Comparison of ENCODE assay signal across 12 mouse cellular contexts in the genomic region with DNA sequence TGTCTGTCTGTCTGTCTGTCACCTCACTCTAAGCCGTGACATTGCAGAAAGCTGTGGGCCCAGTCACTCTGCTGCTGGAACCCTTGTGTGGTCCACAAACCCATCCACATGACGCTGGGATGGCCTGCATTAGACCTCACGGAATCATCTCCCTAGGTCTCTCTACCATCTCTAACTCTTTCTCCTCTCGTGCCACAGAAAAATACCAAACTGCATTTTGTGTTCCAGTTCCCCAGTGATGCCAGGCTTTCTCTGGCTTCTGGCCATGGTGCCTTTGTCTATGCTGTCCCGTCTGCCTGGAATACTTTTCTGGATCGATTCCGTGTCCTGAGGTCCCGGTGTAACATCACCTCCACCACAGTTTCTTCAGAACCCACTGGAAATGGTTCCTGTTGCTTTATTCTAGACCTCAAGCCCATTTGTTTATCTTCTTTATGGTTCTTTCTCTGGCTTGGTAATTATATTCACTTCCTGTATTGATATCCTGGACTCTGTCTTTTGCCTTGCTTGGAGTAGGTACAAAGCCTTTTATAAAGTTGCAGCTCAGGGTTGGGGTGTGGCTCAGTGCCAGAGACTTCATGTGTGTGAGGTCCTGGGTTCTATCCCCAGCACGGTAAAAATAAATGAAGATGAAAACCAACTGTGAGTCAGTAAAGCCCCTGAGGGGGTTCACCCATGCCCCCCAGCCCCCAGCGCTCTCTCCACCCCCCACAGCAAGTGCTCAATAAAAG. TPM values are rescaled to one million over a fixed set of nuclear protein-coding genes. Genes with fewer than 3 reads are reported as not detected.
DNase-seq lines count a peak whose midpoint lies in the region; ATAC-seq and TF ChIP-seq lines count a peak whose summit lies in the region.
"Had no signal": no experiment of that assay in that cellular context is flagged by ENCODE, and none has a peak within 500 bp of the region (broad histone marks: within the 10 kb centered on the region; RNA-seq: fewer than 3 reads in every experiment).

No protein-coding gene starts in this region.

- peaks cover 20% of the 10 kb centered on the region; the same call in 1 of the 2 replicates for H3K36me3 ChIP-seq in hindbrain, embryonic 12.5 days
- peaks cover 27% of the 10 kb centered on the region for H3K36me3 ChIP-seq in hindbrain, embryonic 10.5 days
- peaks cover 27% of the 10 kb centered on the region for H3K36me3 ChIP-seq in midbrain, embryonic 10.5 days
- no peaks in the 10 kb centered on the region; the same call in 1 of the 2 replicates for H3K36me3 ChIP-seq in midbrain, embryonic 16.5 days (ENCODE audit: control insufficient read depth, insufficient read depth, low read length)
- H3K36me3 ChIP-seq in embryonic facial prominence, embryonic 14.5 days (ENCODE audit: control insufficient read depth, insufficient read depth, low read length), result peaks cover 28% of the 10 kb centered on the region
- H3K36me3 ChIP-seq in small intestine, adult 2 months (ENCODE audit: control insufficient read depth, insufficient read depth, low read length), result no peaks in the 10 kb centered on the region

- no peak for TF ChIP-seq POLR2A in small intestine, adult 2 months (IDR thresholded peaks at IDR 0.05; ENCODE audit: low read depth, low read length)

- peaks cover 12% of the 10 kb centered on the region for H3K27me3 ChIP-seq in hindbrain, embryonic 12.5 days
- H3K27me3 ChIP-seq in hindbrain, embryonic 10.5 days (ENCODE audit: insufficient read depth, poor library complexity, severe bottlenecking), result peaks cover 56% of the 10 kb centered on the region
- peaks cover 63% of the 10 kb centered on the region for H3K27me3 ChIP-seq in midbrain, embryonic 10.5 days (ENCODE audit: low read depth, poor library complexity, severe bottlenecking)
- no peaks in the 10 kb centered on the region for H3K27me3 ChIP-seq in midbrain, embryonic 16.5 days (ENCODE audit: control insufficient read depth, insufficient read depth, low read depth, low read length)
- H3K27me3 ChIP-seq in embryonic facial prominence, embryonic 14.5 days (replicated peaks; ENCODE audit: control insufficient read depth, insufficient read depth, low read length), result no peaks in the 10 kb centered on the region
- H3K27me3 ChIP-seq in small intestine, adult 2 months (ENCODE audit: control insufficient read depth, insufficient read depth, low read length), result no peaks in the 10 kb centered on the region

- WGBS in hindbrain, embryonic 12.5 days, result 71% methylated on average over 10 of the region's 10 CpGs
- WGBS in hindbrain, embryonic 10.5 days, result 76% methylated on average over 10 of the region's 10 CpGs
- WGBS in midbrain, embryonic 10.5 days, result 75% methylated on average over 10 of the region's 10 CpGs
- 69% methylated on average over 10 of the region's 10 CpGs for WGBS in midbrain, embryonic 16.5 days
- WGBS in embryonic facial prominence, embryonic 14.5 days, result 64% methylated on average over 10 of the region's 10 CpGs
- 18% methylated on average over 10 of the region's 10 CpGs for WGBS in small intestine, adult 2 months

- no peak for TF ChIP-seq CTCF in small intestine, adult 2 months (IDR thresholded peaks at IDR 0.05; ENCODE audit: extremely low read depth, insufficient read length, insufficient replicate concordance, low read depth, low read length)

- no peak for DNase-seq in hindbrain, embryonic 10.5 days (ENCODE audit: low spot score)
- no peak for DNase-seq in midbrain, embryonic 10.5 days (ENCODE audit: low spot score)
- no peak for DNase-seq in embryonic facial prominence, embryonic 14.5 days (ENCODE audit: low spot score)
- no peak for DNase-seq in right cerebral cortex, postnatal 25 days
- no peak for DNase-seq in left cerebral cortex, adult 11 months (ENCODE audit: low spot score)
- DNase-seq: adrenal gland, postnatal 36 days; cerebellum, adult 18-20 months; lung, adult 2 months had no signal

- ATAC-seq in hindbrain, embryonic 12.5 days (ENCODE audit: low FRiP score), result no peak
- no peak for ATAC-seq in midbrain, embryonic 16.5 days
- no peak for ATAC-seq in embryonic facial prominence, embryonic 14.5 days (ENCODE audit: low read depth)
- ATAC-seq: forebrain, embryonic 16.5 days had no signal

- no peak overlapping the region for H3K9ac ChIP-seq in hindbrain, embryonic 12.5 days
- no peak overlapping the region for H3K9ac ChIP-seq in midbrain, embryonic 16.5 days (ENCODE audit: low read depth, low read length)
- no peak overlapping the region for H3K9ac ChIP-seq in embryonic facial prominence, embryonic 14.5 days (ENCODE audit: low read depth, low read length)

- H3K27ac ChIP-seq in hindbrain, embryonic 12.5 days, result peak overlapping the region; percentile 7; the same call in 1 of the 2 replicates
- no peak overlapping the region for H3K27ac ChIP-seq in hindbrain, embryonic 10.5 days
- H3K27ac ChIP-seq in midbrain, embryonic 10.5 days (replicated peaks), result 0 out of 2 replicates have a peak overlapping the region, but pooled peaks have one; percentile 19
- H3K27ac ChIP-seq in midbrain, embryonic 16.5 days (ENCODE audit: low read length), result no peak overlapping the region
- H3K27ac ChIP-seq in embryonic facial prominence, embryonic 14.5 days (replicated peaks; ENCODE audit: low read depth, low read length), result 0 out of 2 replicates have a peak overlapping the region, but pooled peaks have one; percentile 45
- H3K27ac ChIP-seq in small intestine, adult 2 months (ENCODE audit: insufficient read depth, low read depth, low read length), result peak overlapping the region; percentile 98

- H3K4me1 ChIP-seq in hindbrain, embryonic 12.5 days, result peaks cover 26% of the 10 kb centered on the region
- H3K4me1 ChIP-seq in hindbrain, embryonic 10.5 days (replicated peaks), result peaks cover 47% of the 10 kb centered on the region
- peaks cover 44% of the 10 kb centered on the region for H3K4me1 ChIP-seq in midbrain, embryonic 10.5 days
- H3K4me1 ChIP-seq in midbrain, embryonic 16.5 days (ENCODE audit: control insufficient read depth, insufficient read depth, low read length), result 0 out of 2 replicates have a peak, but pooled peaks cover 3% of the 10 kb centered on the region
- peaks cover 11% of the 10 kb centered on the region for H3K4me1 ChIP-seq in embryonic facial prominence, embryonic 14.5 days (ENCODE audit: control insufficient read depth, insufficient read depth, low read length)
- H3K4me1 ChIP-seq in small intestine, adult 2 months (ENCODE audit: control insufficient read depth, insufficient read depth, insufficient read length, low read length), result peaks cover 29% of the 10 kb centered on the region

- no peak overlapping the region for H3K4me3 ChIP-seq in hindbrain, embryonic 12.5 days
- no peak overlapping the region for H3K4me3 ChIP-seq in hindbrain, embryonic 10.5 days
- H3K4me3 ChIP-seq in midbrain, embryonic 10.5 days, result no peak overlapping the region
- H3K4me3 ChIP-seq in midbrain, embryonic 16.5 days (ENCODE audit: low read depth, low read length), result no peak overlapping the region
- H3K4me3 ChIP-seq in embryonic facial prominence, embryonic 14.5 days (ENCODE audit: low read depth, low read length), result no peak overlapping the region
- H3K4me3 ChIP-seq in small intestine, adult 2 months (ENCODE audit: low read depth, low read length), result peak overlapping the region; percentile 13; the same call in 1 of the 2 replicates

- H3K9me3 ChIP-seq in hindbrain, embryonic 12.5 days (replicated peaks), result no peaks in the 10 kb centered on the region
- H3K9me3 ChIP-seq in hindbrain, embryonic 10.5 days, result no peaks in the 10 kb centered on the region
- peaks cover 6% of the 10 kb centered on the region for H3K9me3 ChIP-seq in midbrain, embryonic 10.5 days (replicated peaks)
- no peaks in the 10 kb centered on the region for H3K9me3 ChIP-seq in midbrain, embryonic 16.5 days (replicated peaks; ENCODE audit: control insufficient read depth, low read length, poor library complexity, severe bottlenecking)
- H3K9me3 ChIP-seq in embryonic facial prominence, embryonic 14.5 days (ENCODE audit: control insufficient read depth, low read length), result no peaks in the 10 kb centered on the region

- no peak overlapping the region for H3K4me2 ChIP-seq in hindbrain, embryonic 12.5 days (replicated peaks)
- H3K4me2 ChIP-seq in midbrain, embryonic 16.5 days (ENCODE audit: low read length), result no peak overlapping the region
- H3K4me2 ChIP-seq in embryonic facial prominence, embryonic 14.5 days (ENCODE audit: low read depth, low read length), result no peak overlapping the region

RNA-seq across cellular contexts. Expression of a gene that starts 10.8 kb away (rescaled TPM):
- polyA plus RNA-seq in hindbrain, embryonic 12.5 days (2016; fragmentation: Nextera tagmentation; extraction: Ambion mirVana), result 4.8 and 8.2 TPM in 2 replicates
- polyA plus RNA-seq in hindbrain, embryonic 10.5 days (2016; fragmentation: Nextera tagmentation; extraction: Ambion mirVana), result 5.5 and 5.8 TPM in 2 replicates
- polyA plus RNA-seq in midbrain, embryonic 10.5 days (2016; fragmentation: Nextera tagmentation; extraction: Ambion mirVana), result 3.2 and 4.2 TPM in 2 replicates
- 0.95 and 1.1 TPM in 2 replicates for polyA plus RNA-seq in midbrain, embryonic 16.5 days (2015; fragmentation: Nextera tagmentation; extraction: Ambion mirVana)
- 6.1 and 7.9 TPM in 2 replicates for polyA plus RNA-seq in embryonic facial prominence, embryonic 14.5 days (2014; fragmentation: Nextera tagmentation; extraction: Ambion mirVana)
- polyA plus RNA-seq in small intestine, adult 2 months (2012; rRNA removed), result 7.3 and 8.5 TPM in 2 replicates

RNA-seq across cellular contexts. Expression of a gene that starts 19.3 kb away (rescaled TPM):
- polyA plus RNA-seq in hindbrain, embryonic 12.5 days (2016; fragmentation: Nextera tagmentation; extraction: Ambion mirVana), result 4.4 and 5.5 TPM in 2 replicates
- 4.8 and 5.1 TPM in 2 replicates for polyA plus RNA-seq in hindbrain, embryonic 10.5 days (2016; fragmentation: Nextera tagmentation; extraction: Ambion mirVana)
- 2.8 and 2.9 TPM in 2 replicates for polyA plus RNA-seq in midbrain, embryonic 10.5 days (2016; fragmentation: Nextera tagmentation; extraction: Ambion mirVana)
- 5.0 and 6.4 TPM in 2 replicates for polyA plus RNA-seq in midbrain, embryonic 16.5 days (2015; fragmentation: Nextera tagmentation; extraction: Ambion mirVana)
- polyA plus RNA-seq in embryonic facial prominence, embryonic 14.5 days (2014; fragmentation: Nextera tagmentation; extraction: Ambion mirVana), result 11.5 and 12.4 TPM in 2 replicates
- 6.5 and 9.7 TPM in 2 replicates for polyA plus RNA-seq in small intestine, adult 2 months (2012; rRNA removed)

RNA-seq across cellular contexts. Expression of a gene that starts 49.3 kb away (rescaled TPM):
- 62.0 and 66.5 TPM in 2 replicates for polyA plus RNA-seq in hindbrain, embryonic 12.5 days (2016; fragmentation: Nextera tagmentation; extraction: Ambion mirVana)
- 79.0 and 82.1 TPM in 2 replicates for polyA plus RNA-seq in hindbrain, embryonic 10.5 days (2016; fragmentation: Nextera tagmentation; extraction: Ambion mirVana)
- polyA plus RNA-seq in midbrain, embryonic 10.5 days (2016; fragmentation: Nextera tagmentation; extraction: Ambion mirVana), result 80.8 TPM in 2 replicates
- polyA plus RNA-seq in midbrain, embryonic 16.5 days (2015; fragmentation: Nextera tagmentation; extraction: Ambion mirVana), result 74.8 and 79.8 TPM in 2 replicates
- 49.9 and 62.0 TPM in 2 replicates for polyA plus RNA-seq in embryonic facial prominence, embryonic 14.5 days (2014; fragmentation: Nextera tagmentation; extraction: Ambion mirVana)
- 13.7 and 38.4 TPM in 2 replicates for polyA plus RNA-seq in small intestine, adult 2 months (2012; rRNA removed)

RNA-seq across cellular contexts. Expression of a gene that starts 58.2 kb away (rescaled TPM):
- polyA plus RNA-seq in hindbrain, embryonic 12.5 days (2016; fragmentation: Nextera tagmentation; extraction: Ambion mirVana), result 0.31 and 0.87 TPM in 2 replicates
- polyA plus RNA-seq in hindbrain, embryonic 10.5 days (2016; fragmentation: Nextera tagmentation; extraction: Ambion mirVana), result 0.27 and 0.39 TPM in 2 replicates
- 0.06 and 0.22 TPM in 2 replicates for polyA plus RNA-seq in midbrain, embryonic 10.5 days (2016; fragmentation: Nextera tagmentation; extraction: Ambion mirVana)
- 0.19 and 0.26 TPM in 2 replicates for polyA plus RNA-seq in midbrain, embryonic 16.5 days (2015; fragmentation: Nextera tagmentation; extraction: Ambion mirVana)
- 0.79 and 0.84 TPM in 2 replicates for polyA plus RNA-seq in embryonic facial prominence, embryonic 14.5 days (2014; fragmentation: Nextera tagmentation; extraction: Ambion mirVana)
- 0.14 and 0.24 TPM in 2 replicates for polyA plus RNA-seq in small intestine, adult 2 months (2012; rRNA removed)

Comparison
In these comparisons a context has a peak if more than half of its experiments do, and no peak if none do; other contexts are left out.
1. H3K27ac ChIP-seq: peak in hindbrain, embryonic 12.5 days (single experiment), midbrain, embryonic 10.5 days (single experiment), embryonic facial prominence, embryonic 14.5 days (single experiment) and small intestine, adult 2 months (single experiment); none in hindbrain, embryonic 10.5 days (single experiment) and midbrain, embryonic 16.5 days (single experiment).